Mouse (Mus musculus): ENCODE results near the gene Aldh16a1.

DNA sequence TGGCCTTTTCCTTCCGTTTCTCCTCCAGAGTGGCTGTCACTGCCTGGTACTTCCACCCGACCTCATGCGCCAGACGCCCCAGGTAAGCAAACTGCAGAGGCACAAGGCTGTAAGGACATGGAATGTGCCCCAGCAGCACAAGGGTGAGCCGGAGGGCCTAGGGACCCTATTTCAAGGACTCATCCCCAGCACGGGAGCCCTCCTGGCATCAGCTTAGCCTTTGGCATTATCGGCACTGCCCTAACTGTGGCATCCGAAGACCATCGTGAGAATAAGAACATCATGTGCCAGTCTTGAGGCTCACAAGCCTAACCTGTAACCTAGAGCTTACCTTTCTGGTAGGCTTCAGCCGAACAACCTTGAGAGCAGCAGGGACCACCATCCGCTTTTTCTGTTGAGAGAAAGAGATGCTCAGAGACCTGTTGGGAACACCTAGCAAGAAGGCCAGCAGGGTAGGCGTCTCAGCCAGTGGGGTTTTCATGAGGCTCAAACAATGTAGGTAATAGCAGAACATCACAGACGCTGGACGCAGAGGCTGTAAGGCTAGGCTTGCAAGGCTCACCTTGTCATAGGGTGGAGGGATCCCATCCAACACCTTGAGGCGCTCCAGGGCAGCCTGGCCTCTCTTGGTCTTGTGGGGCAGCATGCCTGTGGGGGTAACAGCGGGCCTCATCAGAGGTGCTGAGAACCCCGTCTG lies 28.1 kb downstream of the Aldh16a1 start:
- no peak for TF ChIP-seq CTCF (conservative IDR thresholded peaks at IDR 0.05; ENCODE audit: low read length)
- TF ChIP-seq NANOG (IDR thresholded peaks at IDR 0.05; ENCODE audit: borderline replicate concordance, low read length) = no peak
- TF ChIP-seq POU5F1 (IDR thresholded peaks at IDR 0.05; ENCODE audit: borderline replicate concordance, low read length) = no peak

All from E14TG2a.4 (cell line).